Mouse (Mus musculus) ovary, postnatal 10 days (tissue): ENCODE measurements around the gene Synj2bp.
"Not testable (repeated sequence)": the region's sequence is repeated elsewhere in the genome, so short reads cannot be mapped to it uniquely, and the experiment has no call there.

ENCODE experiments used
- DNase-seq: peaks from one replicate; pipeline ENCODE4 v3.0.0; 2022; ENCODE audit warnings: low spot score

Synj2bp gene

GRCm38 (mm10) chr12:81532316-81533028 lies at the start of gene Synj2bp, which contains the start of gene Gm20498:
Gene Synj2bp, minus strand, starts transcription at chr12:81532911.
Gene Gm20498, minus strand, starts transcription at chr12:81532905.
- peak; percentile 64 for DNase-seq

GRCm38 (mm10) chr12:81568374-81568773 lies 35.7 kb upstream of the Synj2bp start, which contains the start of gene Adam21:
Gene Adam21, minus strand, starts transcription at chr12:81568474.
- no peak for DNase-seq

- no peak for DNase-seq
Observed at GRCm38 (mm10) chr12:81567931-81568330, 35.2 kb upstream of the Synj2bp start.

GRCm38 (mm10) chr12:81564173-81564572 lies 31.5 kb upstream of the Synj2bp start:
- no peak for DNase-seq

GRCm38 (mm10) chr12:81549286-81549685 lies 16.6 kb upstream of the Synj2bp start:
- DNase-seq: no peak

GRCm38 (mm10) chr12:81547163-81547562 lies 14.5 kb upstream of the Synj2bp start:
- DNase-seq: no peak

- DNase-seq: no peak
Observed at GRCm38 (mm10) chr12:81533029-81533419, 313 bp upstream of the Synj2bp start.

GRCm38 (mm10) chr12:81530587-81530986 lies 2.1 kb downstream of the Synj2bp start:
- DNase-seq: not testable (repeated sequence)

GRCm38 (mm10) chr12:81496906-81497305 lies 35.8 kb downstream of the Synj2bp start:
- DNase-seq: not testable (repeated sequence)

- no peak for DNase-seq
Observed at GRCm38 (mm10) chr12:81490491-81490890, 42.2 kb downstream of the Synj2bp start.

- DNase-seq: no peak
Observed at GRCm38 (mm10) chr12:81485311-81485710, 47.4 kb downstream of the Synj2bp start.

- DNase-seq: peak; percentile 69
Observed at GRCm38 (mm10) chr12:81484727-81485191, 48.0 kb downstream of the Synj2bp start, which contains the start of gene Cox16. Gene Cox16, minus strand, starts transcription at chr12:81485127.

- DNase-seq: no peak
Observed at GRCm38 (mm10) chr12:81484212-81484611, 48.5 kb downstream of the Synj2bp start.

- DNase-seq: no peak
Observed at GRCm38 (mm10) chr12:81483656-81484055, 49.1 kb downstream of the Synj2bp start.

GRCm38 (mm10) chr12:81459051-81459450 lies 73.7 kb downstream of the Synj2bp start:
- not testable (repeated sequence) for DNase-seq
